Mouse (Mus musculus) heart, embryonic 14.5 days (tissue): ENCODE data around the gene A3galt2. TPM values are rescaled to one million over a fixed set of nuclear protein-coding genes. Genes with fewer than 3 reads are reported as not detected.

ENCODE experiments used
- ATAC-seq: fragments of 200-750 bp; cut with Nextera tagmentation; 2 replicates; pipeline ENCODE4 v1.8.0; 2017; ENCODE audit warnings: low read depth, moderate TSS enrichment; ENCODE audit not compliant: insufficient number of reproducible peaks, insufficient read depth, low FRiP score
- H3K27ac ChIP-seq, 2 experiments: fragments of 200-500 bp in 1 of 2; fragments of 300-500 bp in 1 of 2; sonication (generic) in 1 of 2; replicated peaks in 1 of 2; 2 replicates each; pipeline ENCODE4 v1.5.1; 2012 to 2014; ENCODE audit warnings: low read depth in 2 of 2, low read length in 2 of 2, control low read depth in 1 of 2, mild to moderate bottlenecking in 1 of 2, mixed read lengths in 1 of 2; ENCODE audit not compliant: control insufficient read depth in 1 of 2, insufficient read depth in 1 of 2
- H3K27me3 ChIP-seq: fragments of 300-500 bp; sonication (generic); 2 replicates; pipeline ENCODE4 v1.6.1; 2014; ENCODE audit warnings: mild to moderate bottlenecking, low read length, control low read depth; ENCODE audit not compliant: control insufficient read depth, insufficient read depth
- H3K36me3 ChIP-seq: fragments of 300-500 bp; sonication (generic); 2 replicates; pipeline ENCODE4 v1.6.1; 2014; ENCODE audit warnings: mild to moderate bottlenecking, control low read depth, low read length, mixed read lengths; ENCODE audit not compliant: control insufficient read depth, insufficient read depth
- H3K4me1 ChIP-seq, 2 experiments: fragments of 200-500 bp in 1 of 2; fragments of 300-500 bp in 1 of 2; sonication (generic) in 1 of 2; 2 replicates each; pipeline ENCODE4 v1.6.1; 2012 to 2014; ENCODE audit warnings: low read length in 2 of 2, control low read depth in 1 of 2, mixed read lengths in 1 of 2; ENCODE audit not compliant: control insufficient read depth in 2 of 2, insufficient read depth in 2 of 2
- H3K4me2 ChIP-seq: fragments of 300-500 bp; sonication (generic); 2 replicates; pipeline ENCODE4 v1.6.1; 2014; ENCODE audit warnings: mild to moderate bottlenecking, low read length
- H3K4me3 ChIP-seq, 2 experiments: fragments of 200-500 bp in 1 of 2; fragments of 300-500 bp in 1 of 2; sonication (generic) in 1 of 2; 2 replicates each; pipeline ENCODE4 v1.5.1; 2012 to 2014; ENCODE audit warnings: low read length in 2 of 2, mild to moderate bottlenecking in 2 of 2, control low read depth in 1 of 2, low read depth in 1 of 2, moderate library complexity in 1 of 2; ENCODE audit not compliant: control insufficient read depth in 1 of 2, insufficient read depth in 1 of 2
- H3K9ac ChIP-seq: fragments of 300-500 bp; sonication (generic); 2 replicates; pipeline ENCODE4 v1.6.1; 2014; ENCODE audit warnings: mild to moderate bottlenecking, low read length
- H3K9me3 ChIP-seq: fragments of 300-500 bp; sonication (generic); 2 replicates; pipeline ENCODE4 v1.6.1; 2016; ENCODE audit warnings: low read length, control low read depth; ENCODE audit not compliant: control insufficient read depth
- WGBS: fragments of 180-500 bp; shearing (Covaris S2); extraction: QIAGEN DNeasy Blood & Tissue Kit; methylation state at CpG from one replicate; pipeline ENCODE4 v1.1.7; 2014; 5-methylcytosine and 5-hydroxymethylcytosine counted together
- polyA plus RNA-seq: library from polyadenylated mRNA; unstranded; fragments of >200 nt; fragmentation: Nextera tagmentation; extraction: Ambion mirVana; gene quantifications from 2 replicates; pipeline ENCODE4 v1.2.1, GENCODE M21; 2014

The A3galt2 gene
- polyA plus RNA-seq, 1 experiment from 2014 or later, result 0.12 TPM

DNA sequence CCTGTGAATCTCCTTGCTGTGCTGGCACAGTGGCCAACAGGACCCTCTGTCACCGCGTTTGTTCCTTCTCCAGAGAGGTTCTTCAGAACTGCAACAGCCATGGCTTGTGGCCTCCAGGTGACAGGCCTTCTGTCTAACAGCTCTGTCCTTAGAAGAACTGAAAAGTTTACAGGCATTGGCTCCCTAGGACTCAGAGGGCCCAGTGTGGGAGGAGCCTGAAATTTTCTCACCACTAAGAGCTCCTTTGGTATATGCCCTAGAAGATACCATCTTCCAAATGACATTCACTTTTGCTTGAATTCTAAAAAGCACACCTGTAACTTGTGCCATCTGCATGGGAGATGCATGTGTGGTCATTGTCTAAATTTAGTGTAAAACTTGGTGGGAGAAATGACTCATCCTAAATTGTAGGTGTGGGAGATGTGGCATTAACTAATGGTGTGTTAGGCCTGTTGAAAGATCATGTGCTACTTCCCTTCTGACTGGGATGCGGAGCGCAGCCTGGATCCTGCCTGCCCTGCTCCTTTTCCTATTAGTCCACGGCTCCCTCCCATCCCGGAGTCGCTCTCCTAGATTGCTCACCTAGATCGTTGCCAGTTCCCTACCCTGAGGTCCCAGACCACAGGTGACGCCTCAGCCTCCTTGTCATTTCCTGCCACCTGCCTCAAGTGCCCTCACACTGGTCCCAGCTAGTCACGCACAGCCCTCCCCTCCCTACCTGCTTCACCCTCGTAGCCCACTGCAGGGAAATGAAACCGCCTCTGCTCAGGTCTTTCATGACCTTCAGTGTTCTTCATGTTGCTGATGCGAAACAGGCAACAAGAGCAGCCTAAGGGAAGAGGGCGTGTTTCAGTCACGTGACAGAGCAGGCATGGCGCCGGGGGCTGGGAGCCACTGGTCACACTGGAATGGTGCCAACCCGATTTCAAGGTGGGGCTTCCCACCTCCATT lies 20.2 kb upstream of the A3galt2 start:
- peak overlapping the region; percentile 46 for H3K4me2 ChIP-seq
- peaks cover 46 to 82% of the 10 kb centered on the region in 2 experiments for H3K4me1 ChIP-seq
- H3K9me3 ChIP-seq, result no peaks in the 10 kb centered on the region
- ATAC-seq, result no peak
- no peaks in the 10 kb centered on the region for H3K27me3 ChIP-seq
- 59% methylated on average over 18 of the region's 18 CpGs for WGBS
- H3K4me3 ChIP-seq, result no peak overlapping the region
- peak overlapping the region; percentile 41 for H3K9ac ChIP-seq
- H3K27ac ChIP-seq, result peak overlapping the region; percentile 80 to 83
- H3K36me3 ChIP-seq, result peaks cover 16% of the 10 kb centered on the region

DNA sequence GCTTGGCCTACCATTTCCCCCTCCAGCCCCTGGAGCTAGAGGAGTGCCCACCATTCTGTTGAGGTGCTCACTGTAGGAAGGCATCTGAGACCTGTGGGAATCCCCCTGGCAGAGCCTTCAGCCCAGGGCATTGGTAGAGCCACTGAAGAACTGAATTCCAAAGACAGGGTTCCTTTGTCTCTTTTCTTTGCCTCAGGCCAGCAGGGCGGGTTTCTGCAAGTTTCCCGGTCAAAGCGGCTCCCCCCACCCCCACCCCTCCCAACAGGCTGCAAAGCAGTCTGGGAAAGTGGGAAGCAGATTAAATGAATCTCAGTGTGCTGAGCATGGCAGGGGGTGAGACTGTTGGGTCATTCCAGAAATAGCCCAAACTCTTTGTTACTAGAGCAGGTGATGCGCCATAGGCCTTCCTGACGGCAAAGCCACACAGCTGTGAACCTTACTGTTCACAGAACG lies 18.0 kb upstream of the A3galt2 start:
- peak overlapping the region; percentile 77 to 83 for H3K27ac ChIP-seq
- no peaks in the 10 kb centered on the region for H3K9me3 ChIP-seq
- ATAC-seq, result no peak
- no peak overlapping the region for H3K4me3 ChIP-seq
- H3K4me2 ChIP-seq, result peak overlapping the region; percentile 31
- peaks cover 46 to 64% of the 10 kb centered on the region in 2 experiments for H3K4me1 ChIP-seq
- peaks cover 7% of the 10 kb centered on the region; the same call in 1 of the 2 replicates for H3K36me3 ChIP-seq
- no peaks in the 10 kb centered on the region for H3K27me3 ChIP-seq
- 14% methylated on average over 6 of the region's 6 CpGs for WGBS
- peak overlapping the region; percentile 59 for H3K9ac ChIP-seq

DNA sequence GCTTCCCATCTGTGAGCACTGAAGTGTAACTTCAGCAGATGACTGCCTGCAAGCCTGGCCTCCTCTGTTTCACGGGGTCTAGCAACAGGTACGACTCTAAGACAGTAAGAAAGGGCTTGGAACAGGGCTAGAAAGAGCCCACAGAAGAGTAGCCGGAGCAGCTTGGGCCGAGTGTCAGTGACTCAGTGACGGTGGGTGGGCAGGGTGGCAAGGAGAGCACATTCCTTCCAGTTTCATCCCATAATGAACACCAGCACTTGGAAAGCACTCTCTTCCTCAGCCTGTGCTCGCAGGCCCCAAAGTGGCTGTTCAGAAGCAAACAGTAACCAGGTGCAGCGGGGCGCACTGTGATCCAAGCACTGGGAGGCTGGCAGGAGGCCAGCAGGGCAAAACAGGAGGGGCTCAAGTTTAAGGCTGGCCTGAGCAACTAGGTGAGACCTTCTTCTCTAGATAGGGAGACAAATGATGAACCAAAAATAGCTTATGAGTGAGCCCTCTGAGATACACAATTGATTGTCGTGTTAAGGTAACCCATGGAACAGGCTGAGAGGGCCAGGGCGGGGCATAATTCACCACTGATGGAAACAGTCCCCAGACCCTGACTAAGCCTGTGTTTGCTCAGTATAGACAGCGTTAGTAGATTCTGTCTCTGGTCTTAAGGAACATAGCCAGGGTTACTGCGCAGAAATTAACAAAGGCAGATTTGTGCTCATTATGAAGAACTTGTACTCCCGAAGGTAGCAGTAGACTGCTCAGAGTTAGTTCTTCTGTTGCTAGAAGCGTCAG lies 17.1 kb upstream of the A3galt2 start:
- Histone ChIP-seq H3K9ac (peak overlapping the region; percentile 55), H3K27ac (peak overlapping the region; percentile 64 to 83)
- ATAC-seq, result no peak

DNA sequence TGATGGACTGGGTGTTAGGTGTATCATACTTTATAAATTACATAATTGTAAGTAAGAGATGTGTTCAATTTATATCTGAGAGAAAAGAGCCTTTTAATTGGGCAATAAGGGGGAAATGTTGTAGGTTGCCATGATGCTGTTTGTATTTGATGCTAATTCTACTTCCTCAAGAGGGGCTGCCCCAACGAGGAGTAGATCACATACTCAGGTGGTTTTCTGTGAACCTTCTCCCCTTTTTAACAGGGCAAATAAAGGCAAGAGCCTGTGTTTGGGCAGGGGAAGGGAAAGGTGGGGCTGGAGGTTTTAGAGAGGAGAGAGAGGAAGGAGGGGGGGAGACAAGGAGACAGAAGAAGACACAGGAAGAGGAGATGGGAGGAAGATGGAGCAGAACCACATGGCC lies 14.3 kb upstream of the A3galt2 start:
- Histone ChIP-seq H3K4me2 (no peak overlapping the region), H3K9me3 (no peaks in the 10 kb centered on the region), H3K4me1 (peaks cover 22 to 37% of the 10 kb centered on the region in 2 experiments), H3K36me3 (peaks cover 34% of the 10 kb centered on the region), H3K4me3 (no peak overlapping the region), H3K27me3 (no peaks in the 10 kb centered on the region), H3K9ac (no peak overlapping the region), H3K27ac (no peak overlapping the region)
- no peak for ATAC-seq
- WGBS, result 63% methylated on average over 1 of the region's 1 CpGs

More for the DNA sequence above, 17.1 kb upstream of the A3galt2 start:
- H3K4me2 ChIP-seq, result peak overlapping the region; percentile 31
- no peak overlapping the region for H3K4me3 ChIP-seq
- H3K36me3 ChIP-seq, result peaks cover 7% of the 10 kb centered on the region; the same call in 1 of the 2 replicates
- peaks cover 45 to 65% of the 10 kb centered on the region in 2 experiments for H3K4me1 ChIP-seq
- no peaks in the 10 kb centered on the region for H3K27me3 ChIP-seq
- no peaks in the 10 kb centered on the region for H3K9me3 ChIP-seq
- WGBS, result 47% methylated on average over 14 of the region's 14 CpGs

DNA sequence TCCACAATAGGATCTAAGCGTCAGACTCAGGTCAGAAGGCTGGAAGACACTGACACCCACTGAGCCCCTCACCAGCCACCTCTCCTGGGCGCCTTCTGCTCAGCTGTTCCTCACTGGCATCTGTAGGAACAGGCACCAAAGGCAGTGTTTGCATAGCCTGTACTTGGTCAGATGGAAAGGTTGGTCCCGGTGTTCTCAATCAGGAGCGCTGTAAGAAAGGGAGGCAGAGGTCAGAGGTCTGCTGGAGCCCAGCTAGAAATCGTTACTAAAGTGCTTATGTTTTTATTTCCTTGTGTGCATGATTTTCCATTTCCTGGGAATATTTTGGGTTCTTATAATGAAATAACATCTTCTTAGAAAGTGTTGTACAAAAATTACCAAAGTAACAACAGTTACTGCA lies 13.3 kb upstream of the A3galt2 start:
- no peak overlapping the region for H3K4me3 ChIP-seq
- no peak overlapping the region for H3K27ac ChIP-seq
- WGBS, result 67% methylated on average over 5 of the region's 5 CpGs
- H3K27me3 ChIP-seq, result no peaks in the 10 kb centered on the region
- H3K4me2 ChIP-seq, result no peak overlapping the region
- H3K9me3 ChIP-seq, result no peaks in the 10 kb centered on the region
- H3K36me3 ChIP-seq, result peaks cover 40% of the 10 kb centered on the region
- ATAC-seq, result no peak
- H3K9ac ChIP-seq, result no peak overlapping the region; the same call in 1 of the 2 replicates
- H3K4me1 ChIP-seq, result peaks cover 15 to 27% of the 10 kb centered on the region in 2 experiments

DNA sequence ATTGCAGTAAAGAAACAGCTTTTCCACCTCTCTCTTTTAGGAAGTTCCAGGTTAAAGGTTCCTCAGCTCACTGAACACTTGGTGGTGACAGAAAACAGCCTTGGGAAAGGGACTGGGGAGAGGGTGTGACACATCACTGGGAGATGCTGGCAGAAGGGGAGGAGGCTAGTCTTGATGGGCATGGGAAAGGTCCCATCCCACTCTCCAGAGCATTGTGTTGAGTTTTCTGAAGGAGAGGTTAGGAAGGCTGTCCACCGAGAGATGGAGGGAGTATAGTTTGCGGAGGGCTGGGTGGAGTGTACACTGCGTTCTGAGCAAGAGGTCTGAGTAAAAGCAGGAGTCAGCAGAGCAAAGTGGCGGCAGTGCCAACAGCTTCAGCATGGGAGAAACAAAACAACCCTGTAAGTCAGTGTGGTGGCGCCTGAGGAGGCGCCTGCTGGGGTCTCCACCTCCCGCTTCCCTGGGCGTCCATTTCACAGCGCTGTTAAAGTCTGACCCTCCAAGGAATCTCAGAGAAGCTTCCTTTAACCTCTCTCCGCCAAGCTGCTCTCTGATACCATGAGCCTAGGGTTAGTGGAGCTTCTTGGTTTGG lies 12.7 kb upstream of the A3galt2 start:
- WGBS, result 69% methylated on average over 10 of the region's 10 CpGs
- peaks cover 10 to 25% of the 10 kb centered on the region in 2 experiments for H3K4me1 ChIP-seq
- ATAC-seq, result no peak
- H3K9ac ChIP-seq, result no peak overlapping the region
- H3K27me3 ChIP-seq, result no peaks in the 10 kb centered on the region
- H3K9me3 ChIP-seq, result no peaks in the 10 kb centered on the region
- H3K36me3 ChIP-seq, result peaks cover 45% of the 10 kb centered on the region
- H3K27ac ChIP-seq, result peak overlapping the region in 1 of 2 experiments; percentile 17; a peak in 1 of 4 replicates
- no peak overlapping the region for H3K4me2 ChIP-seq
- no peak overlapping the region for H3K4me3 ChIP-seq

DNA sequence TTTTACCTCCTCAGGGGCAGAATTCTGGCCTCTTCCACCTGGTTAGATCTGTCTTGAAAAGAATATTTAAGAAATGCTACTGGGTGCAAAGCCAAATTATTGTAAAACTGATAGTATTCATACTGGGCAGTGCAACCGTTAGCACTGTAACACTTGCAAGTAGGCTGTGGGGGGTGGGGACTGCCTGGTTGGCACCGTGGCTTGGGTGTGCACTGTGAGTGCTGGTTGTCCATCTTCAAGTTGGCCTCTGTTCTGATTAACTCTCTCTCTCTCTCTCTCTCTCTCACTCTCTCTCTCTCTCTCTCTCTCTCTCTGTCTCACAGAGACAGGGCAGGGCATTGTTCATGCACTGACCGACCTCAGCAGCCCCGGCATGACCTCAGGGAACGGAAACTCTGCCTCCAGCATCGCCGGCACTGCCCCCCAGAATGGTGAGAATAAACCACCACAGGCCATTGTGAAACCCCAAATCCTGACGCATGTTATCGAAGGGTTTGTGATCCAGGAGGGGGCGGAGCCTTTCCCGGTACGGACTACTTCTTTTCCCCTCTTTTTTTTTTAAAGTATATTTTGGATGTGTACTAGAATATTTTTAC lies 12.0 kb upstream of the A3galt2 start:
- H3K36me3 ChIP-seq, result peaks cover 52% of the 10 kb centered on the region
- WGBS, result 79% methylated on average over 12 of the region's 12 CpGs

More for the DNA sequence above, 12.0 kb upstream of the A3galt2 start:
- Histone ChIP-seq H3K9me3 (no peaks in the 10 kb centered on the region), H3K27me3 (no peaks in the 10 kb centered on the region), H3K27ac (no peak overlapping the region), H3K4me1 (peaks cover 8 to 23% of the 10 kb centered on the region in 2 experiments; a peak in 3 of 4 replicates), H3K4me2 (no peak overlapping the region), H3K4me3 (no peak overlapping the region), H3K9ac (no peak overlapping the region)
- no peak for ATAC-seq
